Mouse (Mus musculus) lung, adult 2 months (tissue): ENCODE data around the gene Prm1. TPM values are rescaled to one million over a fixed set of nuclear protein-coding genes. Genes with fewer than 3 reads are reported as not detected.
A peak's percentile ranks its signal among the peaks of the same experiment; 100 is the strongest.
"Not testable (repeated sequence)": the region's sequence is repeated elsewhere in the genome, so short reads cannot be mapped to it uniquely, and the experiment has no call there.

ENCODE experiments used
- DNase-seq: peaks from one replicate; pipeline ENCODE4 v3.0.0; 2022
- H3K4me1 ChIP-seq: fragments of 200-500 bp; 2 replicates; pipeline ENCODE4 v1.6.1; 2011; ENCODE audit warnings: low read length; ENCODE audit not compliant: control insufficient read depth, insufficient read depth
- H3K4me3 ChIP-seq: fragments of 200-500 bp; replicated peaks from 2 replicates; pipeline ENCODE3; 2011; ENCODE audit warnings: low read depth, mild to moderate bottlenecking, control low read depth, low read length; ENCODE audit errors: extremely low read depth
- CTCF ChIP-seq: fragments of 200-500 bp; IDR thresholded peaks from 2 replicates; pipeline ENCODE4 v1.5.1; 2011; ENCODE audit warnings: mild to moderate bottlenecking, low read length, control low read depth; ENCODE audit not compliant: insufficient read depth
- POLR2A ChIP-seq: fragments of 200-500 bp; IDR thresholded peaks from 2 replicates; pipeline ENCODE4 v1.6.1; 2011; ENCODE audit warnings: low read depth, mild to moderate bottlenecking, control low read depth, low read length, borderline replicate concordance; ENCODE audit errors: extremely low read depth
- WGBS: fragments of 180-500 bp; shearing (Covaris S2); methylation state at CpG from one replicate; pipeline ENCODE4 v1.1.7; 2018; 5-methylcytosine and 5-hydroxymethylcytosine counted together
- polyA plus RNA-seq: library from polyadenylated mRNA; depleted of rRNA; stranded (reverse); fragments of >200 nt; gene quantifications from 2 replicates; pipeline ENCODE4 v1.2.3, GENCODE M21; 2012; rRNA removed

Gene Prm1
- 0.36 and 1.8 TPM in 2 replicates for polyA plus RNA-seq

DNA sequence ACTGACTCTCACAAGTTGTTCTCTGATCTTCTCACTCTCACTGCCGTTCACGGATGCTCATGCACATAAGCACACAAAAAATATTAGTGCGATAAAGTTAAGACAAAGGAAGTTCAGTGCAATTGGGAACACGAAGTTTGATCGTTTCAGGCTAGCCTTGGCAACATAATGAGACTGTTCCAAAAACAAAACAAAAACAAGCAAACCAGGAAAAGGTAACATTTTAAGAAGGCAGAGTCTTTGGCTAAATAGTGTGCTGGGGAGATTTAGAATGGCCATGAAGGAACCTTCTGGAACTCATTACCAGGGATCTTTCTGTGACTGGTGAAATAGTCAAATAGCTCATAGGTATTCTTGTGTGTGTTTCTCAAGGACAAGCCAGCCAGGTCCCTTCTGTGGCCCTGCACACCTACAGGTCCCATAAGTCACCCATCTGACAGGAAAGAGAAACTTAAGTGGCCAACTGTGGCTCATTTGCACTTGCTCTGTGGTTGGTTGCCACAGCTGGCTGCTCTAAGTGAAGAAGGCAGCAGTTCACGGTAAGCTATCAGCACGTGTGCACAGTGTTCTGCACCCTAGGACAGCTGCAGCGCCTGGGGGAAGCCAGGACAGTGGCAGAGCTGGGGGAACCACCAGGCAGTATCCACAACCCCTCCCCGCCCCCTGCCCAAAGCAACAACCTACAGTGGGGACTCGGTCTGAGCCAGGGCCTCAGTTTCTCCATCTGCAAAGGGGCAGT is at the start of gene Prm1:
TSS of gene Prm1 (minus strand) at position 51 of the 739 bp plus-strand sequence.
- WGBS: 82% methylated on average over 10 of the region's 10 CpGs
- no peak within 1 kb of the TSS for H3K4me3 ChIP-seq
- no peaks in the 10 kb centered on the region for H3K4me1 ChIP-seq
- no peak for DNase-seq
- no peak for TF ChIP-seq POLR2A
- TF ChIP-seq CTCF: no peak

DNA sequence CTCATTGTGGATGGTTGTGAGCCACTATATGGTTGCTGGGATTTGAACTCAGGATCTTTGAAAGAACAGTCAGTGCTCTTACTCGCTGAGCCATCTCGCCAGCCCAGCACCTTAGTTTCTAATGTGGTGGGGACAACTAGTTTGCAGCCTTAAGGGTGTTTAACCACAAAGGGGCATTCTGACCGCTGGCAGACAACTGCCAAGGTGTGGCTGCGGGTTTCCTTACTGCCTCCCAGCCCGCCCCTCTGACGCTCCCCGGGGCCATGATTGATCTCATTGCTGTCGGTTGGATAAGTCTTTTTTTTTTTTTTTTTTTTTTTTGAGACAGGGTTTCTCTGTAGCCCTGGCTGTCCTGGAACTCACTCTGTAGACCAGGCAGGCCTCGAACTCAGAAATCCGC is 46.6 kb upstream of the Prm1 start:
- not testable (repeated sequence) for DNase-seq, H3K4me3 ChIP-seq, H3K4me1 ChIP-seq
- 93% methylated on average over 10 of the region's 10 CpGs for WGBS

DNA sequence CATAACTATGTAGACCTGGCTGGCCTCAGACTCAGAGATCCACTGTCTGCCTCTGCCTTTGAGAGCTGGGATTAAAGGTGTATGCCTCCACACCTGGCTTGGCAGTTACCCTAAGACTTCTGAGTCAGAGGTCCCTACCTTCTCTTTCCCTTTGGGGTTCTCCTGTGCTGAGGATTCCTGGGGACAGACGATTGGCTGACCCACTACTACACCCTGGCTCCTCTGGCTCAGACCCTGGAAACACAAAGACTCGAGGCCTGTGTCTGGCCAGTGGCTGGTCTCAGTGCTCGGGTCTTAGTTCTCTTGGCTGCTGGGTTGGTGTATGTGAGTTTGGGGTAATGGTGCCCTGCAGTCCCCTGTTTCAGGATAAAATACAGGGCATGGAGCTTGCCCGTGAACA is 45.3 kb upstream of the Prm1 start:
- DNase-seq: no peak
- WGBS: 70% methylated on average over 4 of the region's 4 CpGs
- peaks cover 5% of the 10 kb centered on the region; the same call in 1 of the 2 replicates for H3K4me1 ChIP-seq
- TF ChIP-seq POLR2A (no peak), CTCF (no peak)
- no peak overlapping the region for H3K4me3 ChIP-seq

DNA sequence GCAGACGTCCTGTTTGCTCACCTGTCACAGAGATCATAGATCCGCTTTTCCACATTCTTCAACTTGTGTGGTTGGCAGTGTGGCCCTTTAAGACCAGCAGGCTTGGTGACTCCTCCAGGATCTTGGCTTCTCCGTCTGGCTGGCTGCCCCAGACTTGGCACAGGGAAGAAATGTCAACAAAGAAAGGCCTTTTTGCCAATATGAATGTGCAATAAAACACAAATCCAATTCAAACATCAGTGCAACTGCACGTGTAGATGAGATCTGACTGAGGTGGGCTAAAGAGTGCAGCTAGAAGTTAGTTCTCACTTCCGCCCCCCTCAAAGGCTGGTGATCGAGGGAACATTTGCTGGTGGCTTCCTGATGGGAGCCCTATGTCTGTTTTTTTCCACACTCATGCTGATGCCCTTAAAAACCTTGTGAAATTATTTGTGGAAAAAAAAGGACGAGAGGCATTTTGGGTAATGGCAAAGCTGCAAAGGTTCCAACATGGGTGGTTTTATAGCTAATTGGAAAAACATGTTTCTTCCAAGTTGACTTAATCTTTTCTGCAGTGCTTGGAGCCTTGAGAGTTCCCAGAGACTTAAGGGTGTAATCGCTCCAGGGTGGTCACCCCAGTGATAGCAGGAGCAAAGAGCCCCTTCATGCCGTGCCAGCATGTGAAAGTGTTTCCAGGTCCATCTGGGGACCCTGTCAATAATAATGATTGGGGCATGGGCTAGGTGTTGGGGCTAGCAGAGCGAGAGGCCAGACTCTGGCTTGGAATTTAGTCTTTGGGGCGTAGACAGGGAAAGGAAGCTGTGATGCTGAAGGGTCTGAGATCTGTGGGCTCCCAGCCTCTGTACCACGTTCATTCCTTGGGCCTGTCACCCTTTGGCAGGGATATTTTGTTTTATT is 44.6 kb upstream of the Prm1 start:
- Histone ChIP-seq H3K4me1 (peaks cover 5% of the 10 kb centered on the region; the same call in 1 of the 2 replicates), H3K4me3 (no peak overlapping the region)
- WGBS: 39% methylated on average over 12 of the region's 12 CpGs
- DNase-seq: peak; percentile 73
- no peak for TF ChIP-seq POLR2A
- no peak for TF ChIP-seq CTCF

DNA sequence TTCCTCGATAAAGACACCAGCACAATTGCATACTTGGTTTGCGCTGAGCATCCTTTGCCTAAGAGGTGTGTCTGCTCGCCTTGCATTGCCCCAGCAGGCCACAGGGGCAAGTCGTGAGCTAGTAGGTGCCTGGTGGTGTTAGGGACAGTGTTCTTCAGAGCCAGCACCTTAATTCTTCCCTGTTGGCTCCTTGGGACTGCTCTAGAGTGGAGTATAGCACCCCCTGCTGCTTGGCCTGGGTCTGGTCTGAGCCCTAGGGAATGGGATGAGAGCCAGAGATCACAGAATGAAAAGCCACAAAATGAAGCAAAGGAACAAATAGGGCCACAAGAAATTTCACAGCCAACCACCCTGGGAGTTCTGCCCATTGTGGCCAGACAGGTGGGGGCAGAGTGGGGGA is 40.9 kb upstream of the Prm1 start:
- WGBS: 55% methylated on average over 4 of the region's 4 CpGs
- peak; percentile 83 for TF ChIP-seq CTCF
- no peak for TF ChIP-seq POLR2A
- peak; percentile 58 for DNase-seq
- Histone ChIP-seq H3K4me1 (peaks cover 14% of the 10 kb centered on the region), H3K4me3 (no peak overlapping the region)

DNA sequence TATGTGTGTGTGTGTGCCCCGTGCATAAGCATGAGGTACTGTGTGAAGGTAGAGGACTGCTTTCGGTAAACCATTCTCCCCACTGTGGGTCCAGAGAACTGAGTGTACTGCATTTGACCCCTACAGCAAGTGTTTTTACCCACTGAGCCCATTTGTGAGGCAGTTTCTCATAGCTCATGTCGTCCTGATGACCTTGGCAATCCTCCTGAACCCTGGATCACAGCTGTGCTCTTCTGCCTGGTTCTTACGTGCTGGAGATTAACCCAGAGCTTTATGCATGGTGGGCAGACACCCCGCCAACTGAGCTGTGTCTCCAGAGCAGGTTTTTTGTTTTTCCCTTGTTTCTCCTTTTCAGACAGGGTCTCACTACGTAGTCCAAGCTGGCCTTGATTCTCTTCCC is 40.3 kb upstream of the Prm1 start:
- TF ChIP-seq CTCF: no peak
- TF ChIP-seq POLR2A: no peak
- 90% methylated on average over 6 of the region's 6 CpGs for WGBS
- Histone ChIP-seq H3K4me1 (peaks cover 14% of the 10 kb centered on the region), H3K4me3 (no peak overlapping the region)
- DNase-seq: no peak

DNA sequence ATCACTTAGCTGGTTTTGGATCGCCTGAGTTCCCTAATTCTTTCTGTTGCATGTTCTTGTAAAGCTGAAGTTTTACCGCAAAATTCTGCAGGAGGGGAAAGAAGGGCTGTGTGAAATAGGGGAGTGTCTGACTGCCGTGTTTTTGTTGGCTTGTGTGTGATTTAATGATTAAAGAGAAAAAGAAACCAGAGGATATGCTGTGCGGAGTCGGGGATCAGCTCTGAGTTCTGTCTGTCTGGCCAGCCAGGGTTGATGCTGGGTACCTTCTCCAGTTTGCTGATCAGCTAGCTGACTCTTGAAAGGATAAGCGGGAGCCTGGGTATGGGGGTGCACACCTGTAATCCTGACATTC is 38.7 kb upstream of the Prm1 start:
- no peak for TF ChIP-seq CTCF
- TF ChIP-seq POLR2A: no peak
- Histone ChIP-seq H3K4me1 (peaks cover 9% of the 10 kb centered on the region), H3K4me3 (no peak overlapping the region)
- DNase-seq: no peak
- 32% methylated on average over 6 of the region's 6 CpGs for WGBS

DNA sequence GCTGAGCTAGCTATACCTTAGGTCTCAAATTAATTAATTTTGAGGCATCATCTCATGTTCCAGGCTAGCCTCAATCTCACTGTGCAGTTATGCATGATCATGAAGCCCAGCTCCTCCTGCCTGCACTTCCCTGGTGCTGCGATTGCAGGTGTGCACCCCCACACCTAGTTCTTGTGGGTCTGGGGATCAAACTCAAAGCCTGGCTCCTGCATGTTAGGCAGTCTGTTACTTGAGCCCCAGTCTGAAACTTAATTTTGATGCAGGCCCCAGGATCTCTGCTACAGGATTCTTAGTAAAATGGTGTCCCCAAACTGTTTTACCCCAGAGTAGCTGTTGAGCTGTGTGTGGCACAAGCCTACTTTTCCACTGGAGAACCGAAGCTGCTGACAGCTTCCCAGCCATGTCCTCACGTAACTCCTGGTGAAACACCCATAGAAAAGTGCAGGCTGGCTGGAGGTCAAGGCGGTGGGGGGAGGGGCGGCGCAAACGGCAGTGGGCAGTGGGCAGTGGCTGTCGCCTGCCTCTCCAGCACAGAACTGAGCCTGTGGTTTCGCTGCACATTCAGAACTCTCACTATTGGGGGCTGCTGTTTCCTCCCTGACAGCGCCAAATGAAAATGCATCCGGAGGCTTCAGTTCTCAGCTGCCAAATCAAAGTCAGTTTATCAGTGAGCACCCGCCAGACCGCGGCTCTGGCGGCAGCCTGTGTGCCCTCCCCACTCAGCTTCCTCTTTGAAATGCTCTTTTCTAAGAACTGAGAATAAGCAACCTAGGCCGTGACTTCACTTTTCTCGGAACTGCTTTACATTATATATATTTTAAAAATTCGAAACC is 38.1 kb upstream of the Prm1 start:
- Histone ChIP-seq H3K4me1 (peaks cover 9% of the 10 kb centered on the region), H3K4me3 (peak overlapping the region; percentile 35)
- TF ChIP-seq CTCF (no peak), POLR2A (no peak)
- WGBS: 8% methylated on average over 18 of the region's 18 CpGs
- DNase-seq: peak; percentile 35

DNA sequence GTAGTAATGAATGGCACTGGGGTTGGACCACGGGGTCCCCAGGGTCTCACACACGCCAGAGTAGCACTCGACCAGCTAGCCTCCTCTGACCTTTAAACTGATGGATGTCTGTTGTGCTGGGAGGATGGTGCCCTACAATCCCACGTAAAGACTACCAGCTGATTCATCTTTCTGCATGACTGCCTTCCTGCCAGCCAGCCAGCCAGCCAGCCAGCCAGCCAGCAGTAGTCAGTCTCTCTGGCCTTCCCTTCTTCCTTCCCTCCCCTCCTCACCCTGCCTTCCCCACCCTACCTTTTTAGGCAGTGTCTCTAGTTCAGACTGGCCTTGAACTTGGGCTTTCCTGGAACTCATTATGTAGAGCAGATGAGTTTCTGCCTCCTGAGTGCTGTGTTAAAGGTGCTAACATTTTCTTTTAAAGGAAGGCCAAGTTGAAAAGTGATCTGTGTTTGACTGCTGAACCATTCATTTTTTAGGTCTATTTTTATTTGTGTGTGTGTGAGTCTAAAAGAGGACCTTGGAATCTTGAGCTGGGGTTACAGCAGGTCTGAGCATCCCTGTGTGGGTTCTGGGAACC is 36.7 kb upstream of the Prm1 start:
- no peak for DNase-seq
- WGBS: 74% methylated on average over 4 of the region's 4 CpGs
- H3K4me1 ChIP-seq: peaks cover 16% of the 10 kb centered on the region
- no peak overlapping the region for H3K4me3 ChIP-seq
- TF ChIP-seq POLR2A: no peak
- no peak for TF ChIP-seq CTCF
